Mouse (Mus musculus) lung, embryonic 14.5 days (tissue): ENCODE measurements at regions not wholly inside any gene's neighbourhood (a gene's known extent, or its start where the extent isn't known, plus 50 kb on each side); places are given as distances from the start of the nearest gene placed in this dataset.

ENCODE experiments used
- ATAC-seq: fragments of 200-750 bp; cut with Nextera tagmentation; 2 replicates; pipeline ENCODE4 v1.8.0; 2017; ENCODE audit warnings: mild to moderate bottlenecking, moderate TSS enrichment, moderate library complexity; ENCODE audit not compliant: insufficient read depth
- DNase-seq: peaks from one replicate; pipeline ENCODE4 v3.0.0-alpha.2; 2015
- H3K27ac ChIP-seq: fragments of 300-500 bp; sonication (generic); 2 replicates; pipeline ENCODE4 v1.5.1; 2014; ENCODE audit warnings: low read depth, mild to moderate bottlenecking, moderate library complexity
- H3K27me3 ChIP-seq: fragments of 300-500 bp; sonication (generic); 2 replicates; pipeline ENCODE4 v1.6.1; 2014; ENCODE audit warnings: low read length, control low read depth; ENCODE audit not compliant: insufficient read depth
- H3K36me3 ChIP-seq: fragments of 300-500 bp; sonication (generic); 2 replicates; pipeline ENCODE4 v1.6.1; 2014; ENCODE audit warnings: control low read depth; ENCODE audit not compliant: insufficient read depth
- H3K4me1 ChIP-seq: fragments of 300-500 bp; sonication (generic); 2 replicates; pipeline ENCODE4 v1.6.1; 2014; ENCODE audit warnings: antibody characterized with exemption, control low read depth; ENCODE audit not compliant: insufficient read depth
- H3K4me2 ChIP-seq: fragments of 300-500 bp; sonication (generic); 2 replicates; pipeline ENCODE4 v1.6.1; 2014; ENCODE audit warnings: mild to moderate bottlenecking
- H3K4me3 ChIP-seq: fragments of 300-500 bp; sonication (generic); 2 replicates; pipeline ENCODE4 v1.5.1; 2014; ENCODE audit warnings: low read depth, low read length
- H3K9ac ChIP-seq: fragments of 300-500 bp; sonication (generic); 2 replicates; pipeline ENCODE4 v1.6.1; 2014
- H3K9me3 ChIP-seq: fragments of 300-500 bp; sonication (generic); 2 replicates; pipeline ENCODE4 v1.6.1; 2016; ENCODE audit warnings: low read depth, low read length, control low read depth
- CTCF ChIP-seq: IDR thresholded peaks from 2 replicates; pipeline ENCODE4 v1.5.1; 2016; ENCODE audit warnings: antibody characterized with exemption, low read depth
- WGBS: fragments of 180-500 bp; shearing (Covaris S2); extraction: QIAGEN DNeasy Blood & Tissue Kit; methylation state at CpG from one replicate; pipeline ENCODE4 v1.1.7; 2014; 5-methylcytosine and 5-hydroxymethylcytosine counted together

GRCm38 (mm10) chr4:53292606-53293005 lies 132.9 kb upstream of the Abca1 start:
- Histone ChIP-seq H3K27ac (no peak overlapping the region), H3K9me3 (peaks cover 2% of the 10 kb centered on the region; the same call in 1 of the 2 replicates), H3K27me3 (no peaks in the 10 kb centered on the region), H3K4me3 (no peak overlapping the region), H3K9ac (no peak overlapping the region), H3K4me2 (no peak overlapping the region), H3K36me3 (no peaks in the 10 kb centered on the region), H3K4me1 (no peaks in the 10 kb centered on the region)
- ATAC-seq, result no peak
- no peak for DNase-seq
- TF ChIP-seq CTCF, result no peak
- WGBS, result 88% methylated on average over 3 of the region's 3 CpGs

GRCm38 (mm10) chr4:53277741-53278525 lies 118.2 kb upstream of the Abca1 start:
- no peaks in the 10 kb centered on the region for H3K9me3 ChIP-seq
- H3K36me3 ChIP-seq, result no peaks in the 10 kb centered on the region
- DNase-seq, result no peak
- H3K9ac ChIP-seq, result 0 out of 2 replicates have a peak overlapping the region, but pooled peaks have one; percentile 11
- no peak overlapping the region for H3K27ac ChIP-seq
- H3K27me3 ChIP-seq, result no peaks in the 10 kb centered on the region
- no peak for ATAC-seq
- H3K4me1 ChIP-seq, result no peaks in the 10 kb centered on the region
- H3K4me2 ChIP-seq, result no peak overlapping the region
- WGBS, result 43% methylated on average over 12 of the region's 12 CpGs
- H3K4me3 ChIP-seq, result no peak overlapping the region
- TF ChIP-seq CTCF, result no peak

- H3K27me3 ChIP-seq, result no peaks in the 10 kb centered on the region
- no peak overlapping the region for H3K4me3 ChIP-seq
- no peak for TF ChIP-seq CTCF
- H3K4me2 ChIP-seq, result no peak overlapping the region
- WGBS, result 65% methylated on average over 10 of the region's 10 CpGs
- no peak overlapping the region for H3K9ac ChIP-seq
- no peaks in the 10 kb centered on the region for H3K36me3 ChIP-seq
- ATAC-seq, result peak; percentile 62
- H3K27ac ChIP-seq, result 0 out of 2 replicates have a peak overlapping the region, but pooled peaks have one; percentile 18
- peaks cover 4% of the 10 kb centered on the region; the same call in 1 of the 2 replicates for H3K4me1 ChIP-seq
- no peaks in the 10 kb centered on the region for H3K9me3 ChIP-seq
- DNase-seq, result no peak
Observed at GRCm38 (mm10) chr4:53270433-53270832, 110.7 kb upstream of the Abca1 start.

- WGBS, result 45% methylated on average over 5 of the region's 5 CpGs
- DNase-seq (peak; percentile 90), ATAC-seq (peak; percentile 83)
- TF ChIP-seq CTCF, result no peak
- H3K36me3 ChIP-seq, result no peaks in the 10 kb centered on the region
- peak overlapping the region; percentile 10; the same call in 1 of the 2 replicates for H3K4me2 ChIP-seq
- no peak overlapping the region for H3K4me3 ChIP-seq
- peak overlapping the region; percentile 81 for H3K27ac ChIP-seq
- no peaks in the 10 kb centered on the region for H3K27me3 ChIP-seq
- H3K9ac ChIP-seq, result no peak overlapping the region
- H3K9me3 ChIP-seq, result no peaks in the 10 kb centered on the region
- H3K4me1 ChIP-seq, result peaks cover 4% of the 10 kb centered on the region; the same call in 1 of the 2 replicates
Observed at GRCm38 (mm10) chr4:53269999-53270398, 110.3 kb upstream of the Abca1 start.

- TF ChIP-seq CTCF, result no peak
- H3K4me3 ChIP-seq, result no peak overlapping the region
- DNase-seq (no peak), ATAC-seq (peak; percentile 29)
- H3K9ac ChIP-seq, result no peak overlapping the region
- H3K9me3 ChIP-seq, result no peaks in the 10 kb centered on the region
- no peaks in the 10 kb centered on the region for H3K27me3 ChIP-seq
- no peaks in the 10 kb centered on the region for H3K36me3 ChIP-seq
- H3K4me1 ChIP-seq, result peaks cover 4% of the 10 kb centered on the region; the same call in 1 of the 2 replicates
- 87% methylated on average over 5 of the region's 5 CpGs for WGBS
- H3K4me2 ChIP-seq, result peak overlapping the region; percentile 10; the same call in 1 of the 2 replicates
- peak overlapping the region; percentile 81 for H3K27ac ChIP-seq
Observed at GRCm38 (mm10) chr4:53269251-53269842, 109.7 kb upstream of the Abca1 start.

- Histone ChIP-seq H3K27me3 (no peaks in the 10 kb centered on the region), H3K27ac (no peak overlapping the region), H3K9ac (no peak overlapping the region), H3K4me2 (no peak overlapping the region), H3K9me3 (no peaks in the 10 kb centered on the region), H3K4me1 (peaks cover 12% of the 10 kb centered on the region), H3K36me3 (no peaks in the 10 kb centered on the region), H3K4me3 (no peak overlapping the region)
- ATAC-seq (no peak), DNase-seq (peak; percentile 47)
- TF ChIP-seq CTCF, result no peak
- 72% methylated on average over 5 of the region's 5 CpGs for WGBS
Observed at GRCm38 (mm10) chr4:53264901-53265300, 105.2 kb upstream of the Abca1 start.

GRCm38 (mm10) chr4:53264501-53264900 lies 104.8 kb upstream of the Abca1 start:
- 70% methylated on average over 2 of the region's 2 CpGs for WGBS
- no peak overlapping the region for H3K4me2 ChIP-seq
- H3K27ac ChIP-seq, result no peak overlapping the region
- ATAC-seq (no peak), DNase-seq (no peak)
- no peaks in the 10 kb centered on the region for H3K36me3 ChIP-seq
- no peak overlapping the region for H3K9ac ChIP-seq
- no peak for TF ChIP-seq CTCF
- no peak overlapping the region for H3K4me3 ChIP-seq
- H3K4me1 ChIP-seq, result peaks cover 12% of the 10 kb centered on the region; the same call in 1 of the 2 replicates
- no peaks in the 10 kb centered on the region for H3K27me3 ChIP-seq
- H3K9me3 ChIP-seq, result no peaks in the 10 kb centered on the region
